Mouse (Mus musculus) liver, postnatal 0 days (tissue): ENCODE measurements around the gene D930007J09Rik.

ENCODE experiments used
- CTCF ChIP-seq: sonication (generic); IDR thresholded peaks from 2 replicates; pipeline ENCODE4 v1.5.1; 2016; ENCODE audit warnings: antibody characterized with exemption, low read depth
- EP300 ChIP-seq: IDR thresholded peaks from 2 replicates; pipeline ENCODE4 v1.6.1; 2016; ENCODE audit warnings: antibody characterized with exemption, low read depth, mild to moderate bottlenecking

DNA sequence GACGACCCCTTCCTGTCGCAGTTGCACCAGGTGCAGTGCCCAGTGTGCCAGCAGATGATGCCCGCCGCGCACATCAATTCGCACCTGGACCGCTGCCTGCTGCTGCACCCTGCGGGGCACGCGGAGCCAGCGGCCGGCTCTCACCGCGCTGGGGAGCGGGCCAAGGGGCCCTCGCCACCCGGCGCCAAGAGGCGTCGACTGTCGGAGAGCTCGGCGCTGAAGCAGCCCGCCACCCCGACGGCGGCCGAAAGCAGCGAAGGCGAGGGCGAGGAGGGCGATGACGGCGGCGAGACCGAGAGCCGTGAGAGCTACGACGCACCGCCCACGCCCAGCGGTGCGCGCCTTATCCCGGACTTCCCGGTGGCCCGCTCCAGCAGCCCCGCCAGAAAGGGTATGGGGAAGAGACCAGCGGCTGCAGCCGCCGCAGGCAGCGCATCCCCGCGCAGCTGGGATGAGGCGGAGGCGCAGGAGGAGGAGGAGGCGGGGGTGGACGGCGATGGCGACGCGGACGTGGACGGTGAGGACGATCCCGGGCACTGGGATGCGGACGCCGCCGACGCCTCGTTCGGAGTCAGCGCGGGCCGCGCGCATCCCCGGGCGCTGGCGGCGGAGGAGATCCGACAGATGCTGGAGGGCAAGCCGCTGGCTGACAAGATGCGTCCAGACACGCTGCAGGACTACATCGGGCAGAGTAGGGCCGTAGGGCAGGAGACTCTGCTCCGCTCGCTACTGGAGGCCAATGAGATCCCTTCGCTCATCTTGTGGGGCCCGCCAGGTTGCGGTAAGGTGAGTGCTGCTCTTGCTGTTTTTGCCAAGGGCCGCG is at the start of gene D930007J09Rik:
- TF ChIP-seq CTCF: no peak
- TF ChIP-seq EP300: no peak
